Mouse (Mus musculus) urinary bladder, adult 2 months (tissue): Measurements from ENCODE around the gene Wipi1. TPM values are rescaled to one million over a fixed set of nuclear protein-coding genes. Genes with fewer than 3 reads are reported as not detected.
"Not testable (repeated sequence)": the region's sequence is repeated elsewhere in the genome, so short reads cannot be mapped to it uniquely, and the experiment has no call there.

Experiments
- DNase-seq: peaks from one replicate; pipeline ENCODE4 v3.0.0; 2022; ENCODE audit warnings: low spot score
- polyA plus RNA-seq: library from polyadenylated mRNA; depleted of rRNA; stranded (reverse); fragments of >200 nt; gene quantifications from 2 replicates; pipeline ENCODE4 v1.2.3, GENCODE M21; 2012

The Wipi1 gene
- polyA plus RNA-seq, 1 experiment, result 44.9 TPM

- not testable (repeated sequence) for DNase-seq
These were observed 7.3 kb upstream of the Wipi1 start for GRCm38 (mm10) chr11:109619055-109619454.

GRCm38 (mm10) chr11:109616766-109617165 is 5.0 kb upstream of the Wipi1 start:
- no peak for DNase-seq

- no peak for DNase-seq
These were observed 4.6 kb upstream of the Wipi1 start for GRCm38 (mm10) chr11:109616352-109616751.

- DNase-seq, result no peak
These were observed 3.5 kb upstream of the Wipi1 start for GRCm38 (mm10) chr11:109615286-109615685.

GRCm38 (mm10) chr11:109612871-109613529 is 1.2 kb upstream of the Wipi1 start:
- DNase-seq, result no peak

GRCm38 (mm10) chr11:109610795-109611302 is 918 bp downstream of the Wipi1 start:
- DNase-seq, result no peak

GRCm38 (mm10) chr11:109610046-109610794 is 1.5 kb downstream of the Wipi1 start:
- no peak for DNase-seq

GRCm38 (mm10) chr11:109608976-109609625 is 2.7 kb downstream of the Wipi1 start:
- no peak for DNase-seq

- no peak for DNase-seq
These were observed 4.2 kb downstream of the Wipi1 start for GRCm38 (mm10) chr11:109607600-109607999.

- DNase-seq, result no peak
These were observed 12.8 kb downstream of the Wipi1 start for GRCm38 (mm10) chr11:109598778-109599570.

- no peak for DNase-seq
These were observed 17.0 kb downstream of the Wipi1 start for GRCm38 (mm10) chr11:109594761-109595160.

GRCm38 (mm10) chr11:109593200-109593981 is 18.4 kb downstream of the Wipi1 start:
- DNase-seq, result no peak

- no peak for DNase-seq
These were observed 20.3 kb downstream of the Wipi1 start for GRCm38 (mm10) chr11:109591511-109591910.

- no peak for DNase-seq
These were observed 21.8 kb downstream of the Wipi1 start for GRCm38 (mm10) chr11:109590012-109590411.

- DNase-seq, result no peak
These were observed 24.0 kb downstream of the Wipi1 start for GRCm38 (mm10) chr11:109587638-109588374.

- no peak for DNase-seq
These were observed 24.7 kb downstream of the Wipi1 start for GRCm38 (mm10) chr11:109587019-109587418.

- DNase-seq, result no peak
These were observed 25.3 kb downstream of the Wipi1 start for GRCm38 (mm10) chr11:109586424-109586823.

GRCm38 (mm10) chr11:109584843-109585713 is 26.7 kb downstream of the Wipi1 start:
- DNase-seq, result peak; percentile 41

GRCm38 (mm10) chr11:109583986-109584385 is 27.8 kb downstream of the Wipi1 start:
- no peak for DNase-seq
